Mouse (Mus musculus) kidney, embryonic 14.5 days (tissue): ENCODE data around the gene Igf2bp1. TPM values are rescaled to one million over a fixed set of nuclear protein-coding genes. Genes with fewer than 3 reads are reported as not detected.
A peak's percentile ranks its signal among the peaks of the same experiment; 100 is the strongest.

Experiments used
- ATAC-seq: fragments of 200-750 bp; cut with Nextera tagmentation; 2 replicates; pipeline ENCODE4 v1.8.0; 2017; ENCODE audit warnings: moderate number of reproducible peaks, mild to moderate bottlenecking, moderate TSS enrichment, moderate library complexity; ENCODE audit not compliant: low FRiP score, low TSS enrichment
- H3K27ac ChIP-seq: fragments of 300-500 bp; sonication (generic); 2 replicates; pipeline ENCODE4 v1.5.1; 2014; ENCODE audit warnings: low read depth, mild to moderate bottlenecking, low read length, moderate library complexity, mixed read lengths
- H3K27me3 ChIP-seq: fragments of 300-500 bp; sonication (generic); 2 replicates; pipeline ENCODE4 v1.6.1; 2014; ENCODE audit warnings: mild to moderate bottlenecking, low read length; ENCODE audit not compliant: control insufficient read depth, insufficient read depth
- H3K36me3 ChIP-seq: fragments of 300-500 bp; sonication (generic); 2 replicates; pipeline ENCODE4 v1.6.1; 2014; ENCODE audit warnings: low read length, mixed read lengths; ENCODE audit not compliant: control insufficient read depth, insufficient read depth
- H3K4me1 ChIP-seq: fragments of 300-500 bp; sonication (generic); 2 replicates; pipeline ENCODE4 v1.6.1; 2014; ENCODE audit warnings: low read length, mixed read lengths; ENCODE audit not compliant: control insufficient read depth, insufficient read depth
- H3K4me2 ChIP-seq: fragments of 300-500 bp; sonication (generic); replicated peaks from 2 replicates; pipeline ENCODE4 v1.6.1; 2014; ENCODE audit warnings: low read depth, mild to moderate bottlenecking, low read length
- H3K4me3 ChIP-seq: fragments of 300-500 bp; sonication (generic); 2 replicates; pipeline ENCODE4 v1.5.1; 2014; ENCODE audit warnings: mild to moderate bottlenecking, low read length
- H3K9ac ChIP-seq: fragments of 300-500 bp; sonication (generic); 2 replicates; pipeline ENCODE4 v1.6.1; 2014; ENCODE audit warnings: low read depth, mild to moderate bottlenecking, low read length, moderate library complexity
- H3K9me3 ChIP-seq: fragments of 300-500 bp; sonication (generic); 2 replicates; pipeline ENCODE4 v1.6.1; 2016; ENCODE audit warnings: low read length; ENCODE audit not compliant: control insufficient read depth
- WGBS: fragments of 180-500 bp; shearing (Covaris S2); extraction: QIAGEN DNeasy Blood & Tissue Kit; methylation state at CpG from one replicate; pipeline ENCODE4 v1.1.7; 2014; 5-methylcytosine and 5-hydroxymethylcytosine counted together
- polyA plus RNA-seq: library from polyadenylated mRNA; unstranded; fragments of >200 nt; fragmentation: Nextera tagmentation; extraction: Ambion mirVana; gene quantifications from 2 replicates; pipeline ENCODE4 v1.2.1, GENCODE M21; 2014

Gene Igf2bp1
- polyA plus RNA-seq, 1 experiment from 2014 or later = 42.1 TPM

GRCm38 (mm10) chr11:96003969-96004792 lies 1.6 kb downstream of the Igf2bp1 start:
- under 1% methylated on average over 31 of the region's 32 CpGs for WGBS
- no peaks in the 10 kb centered on the region for H3K27me3 ChIP-seq
- H3K9me3 ChIP-seq = no peaks in the 10 kb centered on the region
- no peak for ATAC-seq
- peak overlapping the region; percentile 94 for H3K27ac ChIP-seq
- H3K9ac ChIP-seq = peak overlapping the region; percentile 92
- H3K36me3 ChIP-seq = no peaks in the 10 kb centered on the region; the same call in 1 of the 2 replicates
- H3K4me3 ChIP-seq = peak overlapping the region; percentile 96
- H3K4me1 ChIP-seq = peaks cover 21% of the 10 kb centered on the region
- H3K4me2 ChIP-seq = peak overlapping the region; percentile 75

GRCm38 (mm10) chr11:96003100-96003900 lies 2.4 kb downstream of the Igf2bp1 start:
- H3K4me2 ChIP-seq = peak overlapping the region; percentile 75
- no peaks in the 10 kb centered on the region; the same call in 1 of the 2 replicates for H3K36me3 ChIP-seq
- WGBS = under 1% methylated on average over 12 of the region's 12 CpGs
- no peaks in the 10 kb centered on the region for H3K9me3 ChIP-seq
- ATAC-seq = no peak
- H3K4me3 ChIP-seq = peak overlapping the region; percentile 96
- peak overlapping the region; percentile 92 for H3K9ac ChIP-seq
- H3K4me1 ChIP-seq = peaks cover 21% of the 10 kb centered on the region
- H3K27ac ChIP-seq = peak overlapping the region; percentile 94; the same call in 1 of the 2 replicates
- H3K27me3 ChIP-seq = no peaks in the 10 kb centered on the region

- Histone ChIP-seq H3K4me2 (0 out of 2 replicates have a peak overlapping the region, but pooled peaks have one; percentile 8), H3K4me3 (no peak overlapping the region), H3K4me1 (peaks cover 56% of the 10 kb centered on the region), H3K27ac (0 out of 2 replicates have a peak overlapping the region, but pooled peaks have one; percentile 30), H3K9ac (no peak overlapping the region), H3K9me3 (no peaks in the 10 kb centered on the region), H3K27me3 (no peaks in the 10 kb centered on the region), H3K36me3 (peaks cover 7% of the 10 kb centered on the region; the same call in 1 of the 2 replicates)
- ATAC-seq = no peak
- 92% methylated on average over 8 of the region's 8 CpGs for WGBS
These were observed 11.6 kb downstream of the Igf2bp1 start for GRCm38 (mm10) chr11:95994151-95994550.

- ATAC-seq = peak; percentile 92
- Histone ChIP-seq H3K9me3 (no peaks in the 10 kb centered on the region), H3K27me3 (no peaks in the 10 kb centered on the region), H3K4me3 (peak overlapping the region; percentile 41), H3K27ac (peak overlapping the region; percentile 97), H3K4me1 (peaks cover 66% of the 10 kb centered on the region), H3K4me2 (peak overlapping the region; percentile 81), H3K9ac (peak overlapping the region; percentile 67), H3K36me3 (peaks cover 14% of the 10 kb centered on the region; the same call in 1 of the 2 replicates)
- 3% methylated on average over 37 of the region's 49 CpGs for WGBS
These were observed 14.6 kb downstream of the Igf2bp1 start for GRCm38 (mm10) chr11:95990886-95991708.

- Histone ChIP-seq H3K4me1 (peaks cover 66% of the 10 kb centered on the region), H3K27ac (peak overlapping the region; percentile 97), H3K4me2 (peak overlapping the region; percentile 81), H3K4me3 (peak overlapping the region; percentile 41), H3K9me3 (no peaks in the 10 kb centered on the region), H3K36me3 (peaks cover 14% of the 10 kb centered on the region; the same call in 1 of the 2 replicates), H3K27me3 (no peaks in the 10 kb centered on the region), H3K9ac (peak overlapping the region; percentile 67; the same call in 1 of the 2 replicates)
- ATAC-seq = no peak
- 34% methylated on average over 4 of the region's 4 CpGs for WGBS
These were observed 15.3 kb downstream of the Igf2bp1 start for GRCm38 (mm10) chr11:95990431-95990830.

- Histone ChIP-seq H3K9me3 (no peaks in the 10 kb centered on the region), H3K9ac (peak overlapping the region; percentile 67; the same call in 1 of the 2 replicates), H3K4me3 (peak overlapping the region; percentile 41), H3K27me3 (no peaks in the 10 kb centered on the region), H3K4me1 (peaks cover 64% of the 10 kb centered on the region), H3K27ac (peak overlapping the region; percentile 97), H3K36me3 (peaks cover 14% of the 10 kb centered on the region; the same call in 1 of the 2 replicates), H3K4me2 (peak overlapping the region; percentile 81)
- no peak for ATAC-seq
- WGBS = 40% methylated on average over 8 of the region's 8 CpGs
These were observed 15.9 kb downstream of the Igf2bp1 start for GRCm38 (mm10) chr11:95989864-95990263.

GRCm38 (mm10) chr11:95988533-95988932 lies 17.2 kb downstream of the Igf2bp1 start:
- H3K4me1 ChIP-seq = peaks cover 61% of the 10 kb centered on the region
- no peak overlapping the region for H3K9ac ChIP-seq
- ATAC-seq = no peak
- no peaks in the 10 kb centered on the region for H3K9me3 ChIP-seq
- peak overlapping the region; percentile 39; the same call in 1 of the 2 replicates for H3K27ac ChIP-seq
- H3K4me2 ChIP-seq = no peak overlapping the region
- no peaks in the 10 kb centered on the region for H3K27me3 ChIP-seq
- H3K4me3 ChIP-seq = no peak overlapping the region
- WGBS = 58% methylated on average over 9 of the region's 9 CpGs
- peaks cover 14% of the 10 kb centered on the region; the same call in 1 of the 2 replicates for H3K36me3 ChIP-seq

GRCm38 (mm10) chr11:95987854-95988447 lies 17.8 kb downstream of the Igf2bp1 start:
- 65% methylated on average over 6 of the region's 6 CpGs for WGBS
- Histone ChIP-seq H3K4me1 (peaks cover 61% of the 10 kb centered on the region), H3K9me3 (no peaks in the 10 kb centered on the region), H3K4me2 (no peak overlapping the region), H3K27ac (peak overlapping the region; percentile 39; the same call in 1 of the 2 replicates), H3K4me3 (no peak overlapping the region), H3K36me3 (peaks cover 14% of the 10 kb centered on the region; the same call in 1 of the 2 replicates), H3K27me3 (no peaks in the 10 kb centered on the region), H3K9ac (no peak overlapping the region)
- no peak for ATAC-seq
